Mouse (Mus musculus) C2C12 (cell line): Measurements from ENCODE around the gene Bmi1. TPM values are rescaled to one million over a fixed set of nuclear protein-coding genes. Genes with fewer than 3 reads are reported as not detected.

Experiments
- H3K27me3 ChIP-seq: one replicate; pipeline ENCODE4 v1.6.1; 2011; ENCODE audit not compliant: control insufficient read depth, insufficient read depth, insufficient read length
- H3K36me3 ChIP-seq: one replicate; pipeline ENCODE4 v1.6.1; 2011; ENCODE audit not compliant: control insufficient read depth, insufficient read depth
- H3K4me3 ChIP-seq: one replicate; pipeline ENCODE4 v1.5.1; 2011; ENCODE audit warnings: mild to moderate bottlenecking, control low read depth; ENCODE audit not compliant: poor library complexity, insufficient read depth, severe bottlenecking
- H3K79me2 ChIP-seq: one replicate; pipeline ENCODE4 v1.6.1; 2011; ENCODE audit not compliant: control insufficient read depth, insufficient read depth
- H3K79me3 ChIP-seq: one replicate; pipeline ENCODE4 v1.6.1; 2011; ENCODE audit warnings: low read depth, control low read depth
- H3ac ChIP-seq: one replicate; pipeline ENCODE3; 2011; ENCODE audit warnings: low read depth; ENCODE audit not compliant: control insufficient read depth, insufficient read length
- CEBPB ChIP-seq: IDR thresholded peaks from one replicate; pipeline ENCODE4 v1.6.1; 2011; ENCODE audit warnings: low read depth, mild to moderate bottlenecking, control low read depth, moderate library complexity
- CTCF ChIP-seq: IDR thresholded peaks from one replicate; pipeline ENCODE4 v1.5.1; 2011; ENCODE audit not compliant: control insufficient read depth, insufficient read depth, insufficient read length
- FOSL1 ChIP-seq: IDR thresholded peaks from one replicate; pipeline ENCODE4 v1.8.0; 2011; ENCODE audit warnings: mild to moderate bottlenecking, low read length; ENCODE audit not compliant: poor library complexity, insufficient read depth, severe bottlenecking
- MAX ChIP-seq: IDR thresholded peaks from one replicate; pipeline ENCODE4 v1.6.1; 2011; ENCODE audit warnings: mild to moderate bottlenecking, control low read depth
- MYOD1 ChIP-seq: IDR thresholded peaks from one replicate; pipeline ENCODE4 v1.6.1; 2011; ENCODE audit warnings: low read depth; ENCODE audit not compliant: control insufficient read depth, insufficient read length
- MYOG ChIP-seq: IDR thresholded peaks from one replicate; pipeline ENCODE4 v1.6.1; 2011; ENCODE audit not compliant: control insufficient read depth, insufficient read length; ENCODE audit errors: extremely low read depth
- USF1 ChIP-seq: IDR thresholded peaks from one replicate; pipeline ENCODE4 v1.6.1; 2011; ENCODE audit warnings: low read depth, mild to moderate bottlenecking, control low read depth, moderate library complexity
- polyA plus RNA-seq: library from polyadenylated mRNA; unstranded; fragments of >200 nt; fragmentation: generic; extraction: Trizol; gene quantifications from one replicate; pipeline ENCODE4 v1.2.1, GENCODE M21; 2012; ENCODE audit warnings: missing spikeins

Gene Bmi1
- polyA plus RNA-seq, 1 experiment: 22.3 TPM

DNA sequence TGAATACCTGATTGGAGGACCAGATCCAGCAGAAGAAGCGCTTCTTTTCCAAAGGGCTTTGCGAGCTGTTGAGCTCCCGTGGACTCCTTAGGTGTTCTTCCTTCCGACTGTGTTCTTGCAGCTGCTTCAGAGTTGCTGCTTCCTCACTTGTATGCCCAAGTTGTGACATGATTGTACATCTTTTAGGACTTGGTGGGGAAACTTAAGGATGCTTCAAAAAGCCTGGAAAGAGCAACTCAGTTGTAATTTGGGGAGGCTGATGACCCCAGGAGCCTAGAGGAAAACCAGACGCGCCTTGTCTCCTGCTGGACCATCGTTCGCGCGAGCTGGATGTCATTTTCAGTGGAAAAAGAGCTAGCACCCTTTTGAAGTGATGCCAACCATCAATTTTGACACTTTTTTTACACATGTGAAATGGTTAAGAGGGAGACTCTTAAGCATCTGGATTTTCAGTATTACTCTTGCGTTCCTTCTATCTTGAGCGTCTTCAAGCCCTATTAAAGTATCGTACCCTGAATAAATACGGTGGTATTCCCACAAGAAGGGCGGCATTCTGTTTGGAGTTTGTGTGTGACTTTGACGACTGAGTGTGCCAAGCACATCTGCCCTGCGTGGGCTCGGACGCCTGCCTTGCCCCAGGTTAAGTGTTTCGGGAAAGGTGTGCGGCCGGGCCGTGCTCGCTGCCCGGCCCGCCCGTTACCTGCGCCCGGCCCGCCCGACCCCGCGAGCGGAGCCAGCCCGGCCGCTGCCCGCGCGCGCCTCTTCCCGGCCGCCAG is 949 bp upstream of the Bmi1 start:
- TF ChIP-seq MAX (no peak), MYOG (no peak), CTCF (no peak), CEBPB (no peak), USF1 (no peak), MYOD1 (no peak), FOSL1 (no peak)
- H3K27me3 ChIP-seq: no peaks in the 10 kb centered on the region
- peaks cover 58% of the 10 kb centered on the region for H3K79me2 ChIP-seq

DNA sequence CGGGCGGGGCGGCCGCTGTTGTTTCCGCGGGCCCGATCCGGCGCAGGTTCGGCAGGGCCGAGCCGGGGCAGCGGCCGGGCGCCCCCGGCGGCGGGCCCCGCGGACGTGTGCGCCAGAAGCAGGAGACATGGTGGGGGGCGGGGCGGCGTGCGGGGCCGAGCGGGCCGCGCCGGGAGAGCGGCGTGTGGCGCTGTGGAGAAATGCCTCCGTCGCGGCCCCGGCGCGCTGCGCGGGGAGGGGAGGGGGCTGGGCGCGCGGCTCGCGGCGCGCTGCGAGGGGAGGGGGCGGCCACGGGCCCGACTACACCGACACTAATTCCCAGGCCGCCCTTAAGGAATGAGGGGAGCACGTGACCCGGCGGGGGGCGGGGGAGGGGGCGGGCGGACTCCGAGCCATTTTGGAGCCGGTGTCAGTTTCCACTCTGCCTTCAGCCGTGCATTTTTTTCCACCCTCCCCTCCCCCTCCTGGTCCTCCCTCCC is 322 bp upstream of the Bmi1 start:
- Histone ChIP-seq H3K79me2 (peaks cover 64% of the 10 kb centered on the region), H3K79me3 (peaks cover 47% of the 10 kb centered on the region), H3K36me3 (peaks cover 7% of the 10 kb centered on the region), H3K4me3 (peak overlapping the region; percentile 74), H3ac (peak overlapping the region; percentile 62), H3K27me3 (no peaks in the 10 kb centered on the region)
- TF ChIP-seq FOSL1: no peak
- no peak for TF ChIP-seq MAX
- TF ChIP-seq MYOD1: no peak
- no peak for TF ChIP-seq CEBPB
- peak; percentile 62 for TF ChIP-seq CTCF
- TF ChIP-seq USF1: peak; percentile 39
- no peak for TF ChIP-seq MYOG

More for the DNA sequence above, 949 bp upstream of the Bmi1 start:
- peaks cover 7% of the 10 kb centered on the region for H3K36me3 ChIP-seq
- peak overlapping the region; percentile 62 for H3ac ChIP-seq
- H3K4me3 ChIP-seq: peak overlapping the region; percentile 74
- peaks cover 41% of the 10 kb centered on the region for H3K79me3 ChIP-seq

DNA sequence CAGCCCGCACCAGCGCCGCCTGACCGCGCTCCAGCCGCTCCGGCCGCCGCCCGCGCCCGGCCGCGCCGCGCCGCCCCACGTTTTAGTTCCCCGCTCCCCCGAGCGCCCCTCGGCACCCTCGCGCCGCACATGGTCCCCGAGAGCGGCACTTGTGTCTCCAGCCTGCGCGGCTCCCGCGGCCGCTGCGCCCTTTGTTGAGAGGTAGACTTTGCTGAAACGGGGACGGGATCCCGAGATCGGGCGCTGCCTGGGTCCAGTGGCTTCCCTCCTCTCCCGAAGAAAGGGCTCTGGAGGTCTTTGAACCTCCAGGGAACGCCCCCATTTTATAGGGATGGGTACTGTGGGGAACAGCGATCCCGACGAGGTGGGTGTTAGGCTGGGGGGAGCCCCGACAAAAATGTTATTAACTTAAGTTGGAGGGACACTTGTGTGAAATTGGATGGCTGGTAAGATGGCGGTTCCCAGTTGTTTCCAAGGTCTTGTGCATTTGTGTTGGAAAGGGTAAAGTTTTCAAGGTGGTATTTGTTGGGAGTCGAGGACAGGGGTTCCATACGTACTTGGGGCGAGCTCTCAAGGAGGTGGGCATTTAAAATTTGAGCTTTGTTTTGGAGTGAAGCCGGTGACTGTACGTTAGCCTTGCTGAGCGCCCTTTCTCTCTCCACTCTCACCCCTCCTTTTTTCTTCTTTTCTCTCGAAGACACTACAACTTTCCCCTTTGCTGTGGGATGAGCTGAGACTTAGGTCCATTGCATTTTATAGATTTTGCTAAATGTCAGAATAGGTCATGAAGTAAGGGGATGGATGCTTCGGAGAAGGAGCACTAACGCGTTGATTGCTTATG is 1.0 kb downstream of the Bmi1 start:
- no peaks in the 10 kb centered on the region for H3K27me3 ChIP-seq
- peak overlapping the region; percentile 74 for H3K4me3 ChIP-seq
- H3K79me2 ChIP-seq: peaks cover 58% of the 10 kb centered on the region
- H3K79me3 ChIP-seq: peaks cover 46% of the 10 kb centered on the region
- no peak for TF ChIP-seq MAX
- peak overlapping the region; percentile 77 for H3ac ChIP-seq
- peaks cover 20% of the 10 kb centered on the region for H3K36me3 ChIP-seq

DNA sequence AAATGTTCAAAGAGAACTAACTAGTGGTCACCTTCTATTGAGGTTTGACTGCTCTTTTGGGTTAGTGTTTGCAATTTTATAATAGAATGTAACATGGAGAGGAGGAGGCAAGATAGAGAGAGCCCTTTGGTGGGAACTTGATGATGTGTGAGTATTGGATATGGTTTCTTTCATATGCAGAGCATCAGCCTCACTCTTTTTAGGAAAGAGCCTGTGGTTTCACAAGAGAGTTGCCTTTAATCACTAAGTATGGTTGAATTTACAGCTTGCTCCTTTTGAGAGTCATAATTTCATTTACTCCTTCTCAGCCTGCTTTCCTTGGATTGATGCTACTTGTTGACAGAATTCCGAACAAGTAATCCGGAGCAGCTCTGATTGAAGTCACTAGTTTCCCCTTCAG is 2.9 kb downstream of the Bmi1 start:
- Histone ChIP-seq H3ac (no peak overlapping the region), H3K4me3 (no peak overlapping the region), H3K79me3 (peaks cover 36% of the 10 kb centered on the region), H3K27me3 (no peaks in the 10 kb centered on the region), H3K79me2 (peaks cover 42% of the 10 kb centered on the region), H3K36me3 (peaks cover 36% of the 10 kb centered on the region)
- TF ChIP-seq MAX (no peak), CTCF (no peak), MYOG (no peak), FOSL1 (no peak), MYOD1 (no peak), USF1 (no peak), CEBPB (no peak)

DNA sequence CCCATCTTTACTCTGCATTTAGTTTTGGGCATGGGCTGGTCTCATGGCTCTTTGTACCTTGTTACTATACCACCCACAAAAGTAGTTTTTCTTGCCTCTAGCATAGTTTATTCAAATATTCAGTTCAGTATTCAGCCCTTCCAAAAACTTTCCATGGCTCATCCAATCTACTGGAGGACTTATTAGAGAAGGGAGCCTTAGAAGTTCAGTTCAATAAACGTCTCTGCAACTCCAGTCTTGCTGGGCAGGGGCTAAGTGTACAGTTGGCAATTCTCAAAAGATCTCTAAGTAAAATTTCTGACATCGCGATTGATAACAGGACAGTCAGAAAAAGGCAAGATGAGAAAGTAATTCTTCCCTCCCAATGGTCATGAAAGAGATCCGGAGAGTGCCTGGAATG is 3.7 kb downstream of the Bmi1 start:
- TF ChIP-seq FOSL1 (no peak), USF1 (no peak)
- H3K79me2 ChIP-seq: peaks cover 42% of the 10 kb centered on the region
- peaks cover 40% of the 10 kb centered on the region for H3K36me3 ChIP-seq
- no peaks in the 10 kb centered on the region for H3K27me3 ChIP-seq
- peaks cover 36% of the 10 kb centered on the region for H3K79me3 ChIP-seq
- no peak overlapping the region for H3K4me3 ChIP-seq
- H3ac ChIP-seq: no peak overlapping the region

DNA sequence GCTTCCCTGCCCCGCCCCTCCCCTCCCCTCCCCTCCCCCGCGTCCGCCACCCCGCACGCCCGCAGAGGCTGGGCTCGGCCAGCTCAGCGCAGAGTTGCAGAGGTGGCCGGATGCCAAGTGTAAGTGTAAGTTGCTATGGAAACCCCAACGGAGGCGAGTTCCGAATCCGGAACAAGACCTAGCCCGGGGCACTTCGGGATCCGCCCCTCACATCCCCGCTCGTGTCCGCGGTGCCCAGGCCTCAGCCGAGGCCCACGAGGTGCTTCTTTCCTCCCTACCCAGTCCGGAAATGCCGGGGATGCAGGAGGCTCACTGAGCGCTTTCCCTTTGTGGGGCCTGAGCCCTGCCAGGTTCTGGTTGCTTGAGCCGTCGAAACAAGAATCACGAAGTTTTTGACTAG is 4.1 kb downstream of the Bmi1 start:
- Histone ChIP-seq H3ac (no peak overlapping the region), H3K36me3 (peaks cover 43% of the 10 kb centered on the region), H3K4me3 (no peak overlapping the region), H3K79me2 (peaks cover 42% of the 10 kb centered on the region), H3K79me3 (peaks cover 36% of the 10 kb centered on the region), H3K27me3 (no peaks in the 10 kb centered on the region)
- TF ChIP-seq MAX (no peak), USF1 (no peak), FOSL1 (no peak), CEBPB (no peak), MYOD1 (no peak), MYOG (no peak), CTCF (no peak)
